Mouse (Mus musculus) limb, embryonic 12.5 days (tissue): ENCODE measurements at regions not wholly inside any gene's neighbourhood (a gene's known extent, or its start where the extent isn't known, plus 50 kb on each side); places are given as distances from the start of the nearest gene placed in this dataset.
"Not testable (repeated sequence)": the region's sequence is repeated elsewhere in the genome, so short reads cannot be mapped to it uniquely, and the experiment has no call there.

Experiments
- ATAC-seq: fragments of 200-750 bp; cut with Nextera tagmentation; 2 replicates; pipeline ENCODE4 v1.8.0; 2017; ENCODE audit warnings: low read depth, moderate TSS enrichment; ENCODE audit not compliant: insufficient number of reproducible peaks, insufficient read depth, low FRiP score, low TSS enrichment
- H3K27ac ChIP-seq: fragments of 300-500 bp; sonication (generic); 2 replicates; pipeline ENCODE4 v1.5.1; 2016; ENCODE audit warnings: mild to moderate bottlenecking, moderate library complexity
- H3K27me3 ChIP-seq: fragments of 300-500 bp; sonication (generic); 2 replicates; pipeline ENCODE4 v1.6.1; 2016; ENCODE audit warnings: mild to moderate bottlenecking, moderate library complexity
- H3K36me3 ChIP-seq: fragments of 300-500 bp; sonication (generic); 2 replicates; pipeline ENCODE4 v1.6.1; 2016; ENCODE audit warnings: mild to moderate bottlenecking, moderate library complexity
- H3K4me1 ChIP-seq: fragments of 300-500 bp; sonication (generic); replicated peaks from 2 replicates; pipeline ENCODE4 v1.6.1; 2016
- H3K4me2 ChIP-seq: fragments of 300-500 bp; sonication (generic); 2 replicates; pipeline ENCODE4 v1.6.1; 2016; ENCODE audit warnings: mild to moderate bottlenecking, moderate library complexity
- H3K4me3 ChIP-seq: fragments of 300-500 bp; sonication (generic); replicated peaks from 2 replicates; pipeline ENCODE4 v1.5.1; 2016; ENCODE audit warnings: mild to moderate bottlenecking
- H3K9ac ChIP-seq: fragments of 300-500 bp; sonication (generic); replicated peaks from 2 replicates; pipeline ENCODE4 v1.6.1; 2016; ENCODE audit warnings: mild to moderate bottlenecking, moderate library complexity
- H3K9me3 ChIP-seq: fragments of 300-500 bp; sonication (generic); 2 replicates; pipeline ENCODE4 v1.6.1; 2016; ENCODE audit warnings: mild to moderate bottlenecking, moderate library complexity
- WGBS: fragments of 180-500 bp; shearing (Covaris S2); methylation state at CpG from one replicate; pipeline ENCODE4 v1.1.7; 2016; 5-methylcytosine and 5-hydroxymethylcytosine counted together

DNA sequence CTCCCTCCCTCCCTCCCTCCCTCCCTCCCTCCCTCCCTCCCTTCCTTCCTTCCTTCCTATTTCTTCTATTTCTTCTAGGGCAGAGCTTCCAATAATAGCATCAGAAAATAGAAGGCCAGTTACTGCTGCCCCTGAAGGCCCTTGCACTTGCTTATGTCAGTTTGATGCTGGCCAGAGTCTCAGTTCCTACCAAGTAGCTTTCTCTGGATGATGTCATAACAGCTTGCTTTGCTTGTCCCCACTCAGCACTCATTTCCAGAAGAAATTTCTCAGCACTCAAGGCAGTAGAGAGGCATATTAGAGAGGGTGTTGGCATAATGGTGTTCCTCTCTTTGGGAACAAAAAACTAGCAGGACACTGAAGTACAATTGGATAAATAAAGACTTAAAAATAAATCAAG is 811.6 kb upstream of the 4930444P10Rik start:
- no peak overlapping the region for H3K27ac ChIP-seq
- H3K9ac ChIP-seq = no peak overlapping the region
- no peak overlapping the region for H3K4me2 ChIP-seq
- no peaks in the 10 kb centered on the region for H3K4me1 ChIP-seq
- ATAC-seq = no peak
- H3K4me3 ChIP-seq = no peak overlapping the region
- H3K9me3 ChIP-seq = no peaks in the 10 kb centered on the region
- no peaks in the 10 kb centered on the region for H3K36me3 ChIP-seq
- no peaks in the 10 kb centered on the region for H3K27me3 ChIP-seq

DNA sequence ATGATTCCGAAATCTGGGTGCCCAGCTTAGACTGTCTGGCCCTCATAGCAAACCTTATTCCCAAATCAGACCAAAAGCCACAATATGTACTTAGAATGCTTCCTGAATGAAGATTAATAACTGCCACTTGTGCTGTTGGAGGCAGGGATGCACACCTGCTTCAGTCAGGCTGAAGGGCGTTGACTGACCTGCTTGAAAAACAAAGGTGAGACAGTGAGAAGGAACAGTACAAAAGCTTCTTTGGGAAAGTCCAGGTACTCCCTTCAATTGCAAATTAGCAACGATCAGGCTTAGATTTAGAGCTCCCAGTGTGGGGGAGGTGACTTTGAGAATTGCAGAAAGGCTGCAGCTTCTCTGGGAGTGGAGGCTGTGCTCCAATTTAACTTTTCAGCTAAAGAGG is 775.3 kb upstream of the 4930444P10Rik start:
- H3K27me3 ChIP-seq, H3K27ac ChIP-seq, H3K4me2 ChIP-seq, ATAC-seq, H3K4me3 ChIP-seq, H3K4me1 ChIP-seq, H3K9ac ChIP-seq, H3K36me3 ChIP-seq: not testable (repeated sequence)
- H3K9me3 ChIP-seq = peaks cover 12% of the 10 kb centered on the region
- WGBS = 72% methylated on average over 3 of the region's 3 CpGs

GRCm38 (mm10) chr1:16867086-16867835 is 774.1 kb upstream of the 4930444P10Rik start:
- H3K4me3 ChIP-seq, ATAC-seq: not testable (repeated sequence)

DNA sequence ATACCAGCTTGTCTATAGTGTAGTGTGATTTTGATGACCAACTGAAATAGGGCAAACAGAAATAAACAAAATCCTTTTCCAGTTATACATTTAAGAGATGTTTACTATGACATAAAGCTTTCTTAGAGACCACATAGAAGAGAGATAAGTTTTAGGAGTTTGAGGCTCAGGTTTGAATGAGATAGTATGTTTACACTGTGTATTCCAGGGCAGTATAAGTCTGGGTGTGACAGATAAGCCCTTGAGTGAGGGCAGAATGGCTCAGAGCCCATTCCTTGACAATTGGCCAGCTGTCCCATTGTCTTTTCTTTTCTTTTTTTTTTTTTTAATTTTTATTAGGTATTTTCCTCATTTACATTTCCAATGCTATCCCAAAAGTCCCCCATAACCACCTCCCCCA is 744.0 kb upstream of the 4930444P10Rik start:
- no peak overlapping the region for H3K9ac ChIP-seq
- no peak overlapping the region for H3K4me3 ChIP-seq
- no peaks in the 10 kb centered on the region for H3K36me3 ChIP-seq
- H3K4me1 ChIP-seq = no peaks in the 10 kb centered on the region
- no peaks in the 10 kb centered on the region for H3K9me3 ChIP-seq
- H3K27ac ChIP-seq = no peak overlapping the region
- ATAC-seq = no peak
- no peak overlapping the region for H3K4me2 ChIP-seq
- H3K27me3 ChIP-seq = no peaks in the 10 kb centered on the region

More at GRCm38 (mm10) chr1:16867086-16867835, 774.1 kb upstream of the 4930444P10Rik start:
- not testable (repeated sequence) for H3K4me2 ChIP-seq, H3K4me1 ChIP-seq, H3K36me3 ChIP-seq, H3K9ac ChIP-seq, H3K27ac ChIP-seq, H3K27me3 ChIP-seq
- 87% methylated on average over 6 of the region's 6 CpGs for WGBS
- peaks cover 12% of the 10 kb centered on the region for H3K9me3 ChIP-seq

DNA sequence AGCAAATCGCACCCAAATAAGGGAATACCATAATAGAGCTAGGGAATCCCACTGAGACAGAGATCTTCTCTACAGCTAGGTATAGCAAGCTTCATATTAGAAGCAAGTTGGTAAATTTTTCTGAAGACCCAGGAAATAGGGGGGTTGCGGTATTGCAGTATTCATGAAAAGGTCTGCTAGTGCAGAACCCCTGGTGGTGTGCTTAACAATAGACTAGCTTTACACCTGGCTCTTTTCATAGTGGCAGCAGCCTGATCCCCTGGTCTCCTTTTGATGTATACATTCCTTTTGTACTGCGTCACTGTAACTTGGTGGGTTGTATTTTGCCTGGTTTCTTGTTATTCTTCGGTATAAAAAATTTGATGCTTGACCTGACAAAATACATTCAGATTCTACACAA is 731.6 kb upstream of the 4930444P10Rik start:
- not testable (repeated sequence) for H3K4me1 ChIP-seq, H3K9ac ChIP-seq, H3K27me3 ChIP-seq, H3K4me2 ChIP-seq, H3K4me3 ChIP-seq, H3K36me3 ChIP-seq, H3K9me3 ChIP-seq, ATAC-seq, H3K27ac ChIP-seq
- WGBS = 59% methylated on average over 4 of the region's 4 CpGs

- no peaks in the 10 kb centered on the region for H3K4me1 ChIP-seq
- H3K36me3 ChIP-seq = no peaks in the 10 kb centered on the region
- no peak overlapping the region for H3K27ac ChIP-seq
- H3K9ac ChIP-seq = no peak overlapping the region
- H3K27me3 ChIP-seq = no peaks in the 10 kb centered on the region
- H3K4me2 ChIP-seq = no peak overlapping the region
- peaks cover 3% of the 10 kb centered on the region; the same call in 1 of the 2 replicates for H3K9me3 ChIP-seq
- H3K4me3 ChIP-seq = no peak overlapping the region
- 24% methylated on average over 3 of the region's 3 CpGs for WGBS
- peak; percentile 52; the same call in 1 of the 2 replicates for ATAC-seq
Measured at GRCm38 (mm10) chr1:16824057-16824456, 730.9 kb upstream of the 4930444P10Rik start.

- Histone ChIP-seq H3K4me2 (no peak overlapping the region), H3K4me1 (no peaks in the 10 kb centered on the region), H3K4me3 (no peak overlapping the region), H3K9ac (no peak overlapping the region), H3K27me3 (no peaks in the 10 kb centered on the region), H3K27ac (no peak overlapping the region), H3K36me3 (no peaks in the 10 kb centered on the region), H3K9me3 (peaks cover 4% of the 10 kb centered on the region; the same call in 1 of the 2 replicates)
- no peak for ATAC-seq
- 63% methylated on average over 2 of the region's 2 CpGs for WGBS
Measured at GRCm38 (mm10) chr1:16821186-16821585, 728.1 kb upstream of the 4930444P10Rik start.

DNA sequence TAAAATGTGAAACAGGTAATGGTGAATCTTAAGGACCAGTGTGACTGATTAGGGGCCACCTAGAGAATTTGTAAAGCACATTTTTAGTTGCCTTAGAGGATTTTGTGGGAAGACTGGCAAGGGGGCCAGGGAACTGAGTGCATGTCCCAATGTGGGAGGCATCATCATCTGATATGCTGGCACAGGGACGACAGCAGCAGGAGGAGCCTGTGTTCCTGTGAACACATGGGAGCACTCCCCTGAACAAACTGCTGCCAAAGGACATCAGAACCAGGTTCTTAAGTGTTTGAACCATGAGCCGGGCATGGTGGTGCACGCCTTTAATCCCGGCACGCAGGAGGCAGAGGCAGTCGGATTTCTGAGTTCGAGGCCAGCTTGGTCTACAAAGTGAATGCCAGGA is 723.4 kb upstream of the 4930444P10Rik start:
- Histone ChIP-seq H3K27me3 (no peaks in the 10 kb centered on the region), H3K9ac (no peak overlapping the region), H3K4me3 (no peak overlapping the region), H3K4me2 (no peak overlapping the region), H3K4me1 (no peaks in the 10 kb centered on the region), H3K36me3 (no peaks in the 10 kb centered on the region), H3K9me3 (peaks cover 4% of the 10 kb centered on the region; the same call in 1 of the 2 replicates), H3K27ac (no peak overlapping the region)
- 89% methylated on average over 7 of the region's 7 CpGs for WGBS
- no peak for ATAC-seq

GRCm38 (mm10) chr1:16815731-16816130 is 722.6 kb upstream of the 4930444P10Rik start:
- Histone ChIP-seq H3K36me3 (no peaks in the 10 kb centered on the region), H3K4me2 (no peak overlapping the region), H3K27me3 (no peaks in the 10 kb centered on the region), H3K4me1 (no peaks in the 10 kb centered on the region), H3K4me3 (no peak overlapping the region), H3K9ac (no peak overlapping the region), H3K9me3 (peaks cover 4% of the 10 kb centered on the region; the same call in 1 of the 2 replicates), H3K27ac (no peak overlapping the region)
- ATAC-seq = no peak

GRCm38 (mm10) chr1:16809370-16810150 is 716.4 kb upstream of the 4930444P10Rik start:
- 90% methylated on average over 10 of the region's 10 CpGs for whole genome bisulfite sequencing
- H3K4me1 ChIP-seq = no peaks in the 10 kb centered on the region
- H3K4me3 ChIP-seq = no peak overlapping the region
- no peaks in the 10 kb centered on the region for H3K27me3 ChIP-seq
- no peak overlapping the region for H3K4me2 ChIP-seq
- H3K9ac ChIP-seq = no peak overlapping the region
- no peak for ATAC-seq
- no peaks in the 10 kb centered on the region for H3K9me3 ChIP-seq
- no peak overlapping the region for H3K27ac ChIP-seq
- no peaks in the 10 kb centered on the region for H3K36me3 ChIP-seq

- Histone ChIP-seq H3K9me3 (no peaks in the 10 kb centered on the region), H3K4me3 (no peak overlapping the region), H3K27ac (no peak overlapping the region), H3K36me3 (no peaks in the 10 kb centered on the region), H3K27me3 (no peaks in the 10 kb centered on the region), H3K9ac (no peak overlapping the region), H3K4me2 (no peak overlapping the region), H3K4me1 (no peaks in the 10 kb centered on the region)
- WGBS = 79% methylated on average over 6 of the region's 6 CpGs
- peak; percentile 78 for ATAC-seq
Measured at GRCm38 (mm10) chr1:16798292-16798691, 705.2 kb upstream of the 4930444P10Rik start.
